Mouse (Mus musculus) olfactory bulb, adult 2 months (tissue): Measurements from ENCODE around the gene Pbp2.

Experiments used
- CTCF ChIP-seq: fragments of 200-500 bp; IDR thresholded peaks from 2 replicates; pipeline ENCODE4 v1.5.1; 2012; ENCODE audit warnings: low read depth, mild to moderate bottlenecking, low read length, moderate library complexity; ENCODE audit not compliant: insufficient read depth
- POLR2A ChIP-seq: fragments of 200-500 bp; IDR thresholded peaks from 2 replicates; pipeline ENCODE4 v1.6.1; 2012; ENCODE audit warnings: mild to moderate bottlenecking, low read depth, low read length, moderate library complexity; ENCODE audit not compliant: insufficient read depth

- TF ChIP-seq CTCF (no peak), POLR2A (no peak)
These were observed 14.6 kb upstream of the Pbp2 start for GRCm38 (mm10) chr6:135324686-135325300.
